Mouse (Mus musculus): ENCODE measurements around the gene Snrpb2.

DNA sequence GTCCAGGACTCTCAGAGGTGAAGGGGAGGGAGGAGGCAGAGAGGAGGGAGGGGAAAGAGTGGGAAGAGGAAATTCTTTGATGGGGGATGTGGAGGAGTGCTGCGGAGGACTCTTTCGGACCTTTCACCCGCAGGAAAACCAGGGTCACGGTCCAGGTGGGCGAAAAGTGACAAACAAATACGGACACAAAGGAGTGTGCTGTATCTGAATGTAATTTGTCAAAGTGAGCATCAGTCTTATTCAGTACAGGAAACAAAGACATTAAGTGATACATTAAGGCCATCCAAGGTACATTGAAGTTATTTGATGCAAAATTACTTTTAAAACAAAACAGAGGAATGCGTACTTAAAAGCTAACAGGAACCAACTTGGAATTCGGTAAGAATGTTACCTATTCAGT is 27.0 kb downstream of the Snrpb2 start:
- TF ChIP-seq CTCF (IDR thresholded peaks at IDR 0.05; ENCODE audit: low read depth) = no peak
- TF ChIP-seq EP300 (IDR thresholded peaks at IDR 0.05; ENCODE audit: low read depth) = no peak

All from liver, embryonic 14.5 days (tissue).